ENCODE assay signal across 21 mouse cellular contexts in genomic region chr14:103186076-103186475, GRCm38 (mm10).
A peak's percentile ranks its signal among the peaks of the same experiment; 100 is the strongest.
DNase-seq lines count a peak whose midpoint lies in the region; ATAC-seq and TF ChIP-seq lines count a peak whose summit lies in the region.
"Had no signal": no experiment of that assay in that cellular context is flagged by ENCODE, and none has a peak within 500 bp of the region (broad histone marks: within the 10 kb centered on the region; RNA-seq: fewer than 3 reads in every experiment).

No protein-coding gene starts in this region.

- 85% methylated on average over 4 of the region's 4 CpGs for WGBS in hindbrain, postnatal 0 days

- H3K27me3 ChIP-seq in hindbrain, postnatal 0 days (ENCODE audit: insufficient read depth, low read length): no peaks in the 10 kb centered on the region
- H3K27me3 ChIP-seq: forebrain, embryonic 13.5 days; hindbrain, embryonic 12.5 days; hindbrain, embryonic 15.5 days; intestine, embryonic 15.5 days had no signal

- DNase-seq in cerebellum, adult 9-10 months: peak; percentile 19
- DNase-seq in cerebellum, postnatal 4 days (ENCODE audit: low spot score in 2 of 2): no peak
- peak; percentile 48 to 52 for DNase-seq in cerebellum, postnatal 10 days
- peak; percentile 26 to 59 for DNase-seq in cerebellum, postnatal 25 days
- no peak for DNase-seq in urinary bladder, adult 2 months (ENCODE audit: low spot score)
- no peak for DNase-seq in hindbrain, postnatal 0 days (ENCODE audit: low spot score)
- DNase-seq: adrenal gland, adult 8-10 months; adrenal gland, postnatal 25 days; gastrocnemius, postnatal 10 days; gastrocnemius, postnatal 36 days; heart, adult 2 months; kidney, adult 18-20 months; kidney, adult 9 months had no signal

- H3K4me3 ChIP-seq in hindbrain, postnatal 0 days (ENCODE audit: low read length): no peak overlapping the region
- H3K4me3 ChIP-seq: forebrain, embryonic 10.5 days; forebrain, embryonic 13.5 days; heart, adult 2 months; heart, embryonic 10.5 days; hindbrain, embryonic 12.5 days; hindbrain, embryonic 15.5 days; intestine, embryonic 15.5 days had no signal

- H3K4me2 ChIP-seq in hindbrain, postnatal 0 days (ENCODE audit: low read depth, low read length): no peak overlapping the region
- H3K4me2 ChIP-seq: forebrain, embryonic 13.5 days; hindbrain, embryonic 12.5 days; hindbrain, embryonic 15.5 days; intestine, embryonic 15.5 days had no signal

- no peak for ATAC-seq in hindbrain, postnatal 0 days
- ATAC-seq: activated CD4-positive, CD25-positive, alpha-beta regulatory T cell, adult 4 months; forebrain, embryonic 13.5 days; forebrain, embryonic 16.5 days; intestine, embryonic 15.5 days had no signal

- no peak for TF ChIP-seq CTCF in hindbrain, postnatal 0 days (IDR thresholded peaks at IDR 0.05; ENCODE audit: low read depth)

- H3K27ac ChIP-seq in hindbrain, postnatal 0 days: no peak overlapping the region
- H3K27ac ChIP-seq: forebrain, embryonic 10.5 days; forebrain, embryonic 13.5 days; heart, adult 2 months; heart, embryonic 10.5 days; hindbrain, embryonic 12.5 days; hindbrain, embryonic 15.5 days; intestine, embryonic 15.5 days had no signal

- peaks cover 30% of the 10 kb centered on the region for H3K36me3 ChIP-seq in hindbrain, postnatal 0 days (ENCODE audit: insufficient read depth, low read length)

- H3K9me3 ChIP-seq in hindbrain, postnatal 0 days (ENCODE audit: low read length): no peaks in the 10 kb centered on the region
- H3K9me3 ChIP-seq: forebrain, embryonic 10.5 days; forebrain, embryonic 13.5 days; heart, embryonic 10.5 days; hindbrain, embryonic 12.5 days; hindbrain, embryonic 15.5 days; intestine, embryonic 15.5 days had no signal

- no peak overlapping the region for H3K9ac ChIP-seq in hindbrain, postnatal 0 days (replicated peaks; ENCODE audit: low read length)
- H3K9ac ChIP-seq: forebrain, embryonic 13.5 days; hindbrain, embryonic 12.5 days; hindbrain, embryonic 15.5 days; intestine, embryonic 15.5 days had no signal

- H3K4me1 ChIP-seq in hindbrain, postnatal 0 days (ENCODE audit: insufficient read depth, low read length): no peaks in the 10 kb centered on the region
- H3K4me1 ChIP-seq: forebrain, embryonic 10.5 days; forebrain, embryonic 13.5 days; heart, embryonic 10.5 days; hindbrain, embryonic 12.5 days; hindbrain, embryonic 15.5 days; intestine, embryonic 15.5 days had no signal

Comparison
In these comparisons a context has a peak if more than half of its experiments do, and no peak if none do; other contexts are left out.
1. DNase-seq: peak in cerebellum, adult 9-10 months (single experiment), cerebellum, postnatal 10 days (2 of 2) and cerebellum, postnatal 25 days (2 of 2); none in cerebellum, postnatal 4 days (0 of 2), urinary bladder, adult 2 months (single experiment) and hindbrain, postnatal 0 days (single experiment).